Mouse (Mus musculus) small intestine, adult 2 months (tissue): ENCODE measurements at regions not wholly inside any gene's neighbourhood (a gene's known extent, or its start where the extent isn't known, plus 50 kb on each side); places are given as distances from the start of the nearest gene placed in this dataset.

Source experiments
- H3K27ac ChIP-seq: fragments of 200-500 bp; 2 replicates; pipeline ENCODE4 v1.5.1; 2012; ENCODE audit warnings: low read depth, low read length, control low read depth, inconsistent platforms; ENCODE audit not compliant: insufficient read depth
- H3K27me3 ChIP-seq: fragments of 200-500 bp; 2 replicates; pipeline ENCODE4 v1.6.1; 2012; ENCODE audit warnings: mild to moderate bottlenecking, moderate library complexity, low read length, inconsistent platforms; ENCODE audit not compliant: control insufficient read depth, insufficient read depth
- H3K36me3 ChIP-seq: fragments of 200-500 bp; 2 replicates; pipeline ENCODE4 v1.6.1; 2012; ENCODE audit warnings: mild to moderate bottlenecking, low read length, control low read depth, inconsistent platforms; ENCODE audit not compliant: control insufficient read depth, insufficient read depth
- H3K4me1 ChIP-seq: fragments of 200-500 bp; 2 replicates; pipeline ENCODE4 v1.6.1; 2012; ENCODE audit warnings: low read length, inconsistent platforms, mixed read lengths; ENCODE audit not compliant: control insufficient read depth, insufficient read depth, insufficient read length
- H3K4me3 ChIP-seq: fragments of 200-500 bp; 2 replicates; pipeline ENCODE4 v1.5.1; 2012; ENCODE audit warnings: low read depth, mild to moderate bottlenecking, control low read depth, inconsistent platforms, low read length, moderate library complexity
- CTCF ChIP-seq: fragments of 200-500 bp; IDR thresholded peaks from 2 replicates; pipeline ENCODE4 v1.5.1; 2012; ENCODE audit warnings: low read depth, mild to moderate bottlenecking, control low read depth, inconsistent platforms, low read length, moderate library complexity, mixed read lengths; ENCODE audit not compliant: insufficient replicate concordance, insufficient read length; ENCODE audit errors: extremely low read depth
- POLR2A ChIP-seq: fragments of 200-500 bp; IDR thresholded peaks from 2 replicates; pipeline ENCODE4 v1.6.1; 2012; ENCODE audit warnings: low read depth, mild to moderate bottlenecking, control low read depth, inconsistent platforms, low read length, moderate library complexity
- WGBS: fragments of 180-500 bp; shearing (Covaris S2); methylation state at CpG from one replicate; pipeline ENCODE4 v1.1.7; 2018; 5-methylcytosine and 5-hydroxymethylcytosine counted together

DNA sequence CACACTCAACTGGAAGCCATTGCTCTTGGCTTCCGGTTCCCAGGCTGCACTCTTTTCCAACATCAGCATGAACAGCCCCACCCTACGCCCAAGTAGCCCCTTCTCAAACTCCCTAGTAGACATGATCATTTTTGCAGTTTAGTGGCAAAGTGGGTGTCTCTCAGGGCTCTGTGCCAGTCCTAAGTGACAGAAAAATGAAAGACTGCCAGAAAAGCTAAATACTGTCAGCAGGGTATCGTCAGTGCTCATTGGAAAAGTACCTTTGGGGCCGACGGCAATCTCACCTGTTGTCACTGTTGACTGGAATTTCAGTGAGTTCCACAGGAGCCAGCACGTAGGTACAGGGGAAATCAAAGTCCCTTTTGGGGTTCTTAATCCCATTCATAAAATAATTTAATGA lies 211.0 kb downstream of the Gm10260 start:
- WGBS, result 93% methylated on average over 6 of the region's 6 CpGs
- Histone ChIP-seq H3K4me1 (peaks cover 24% of the 10 kb centered on the region; the same call in 1 of the 2 replicates), H3K27ac (0 out of 2 replicates have a peak overlapping the region, but pooled peaks have one; percentile 56), H3K36me3 (no peaks in the 10 kb centered on the region), H3K4me3 (no peak overlapping the region), H3K27me3 (no peaks in the 10 kb centered on the region)
- TF ChIP-seq CTCF (no peak), POLR2A (no peak)

GRCm38 (mm10) chr13:97548527-97548977 lies 211.9 kb downstream of the Gm10260 start:
- peak overlapping the region; percentile 56 for H3K27ac ChIP-seq
- no peak for TF ChIP-seq CTCF
- TF ChIP-seq POLR2A, result no peak
- no peak overlapping the region for H3K4me3 ChIP-seq
- WGBS, result 7% methylated on average over 9 of the region's 9 CpGs
- no peaks in the 10 kb centered on the region for H3K36me3 ChIP-seq
- H3K4me1 ChIP-seq, result peaks cover 24% of the 10 kb centered on the region; the same call in 1 of the 2 replicates
- no peaks in the 10 kb centered on the region for H3K27me3 ChIP-seq

GRCm38 (mm10) chr13:97546936-97547335 lies 213.5 kb downstream of the Gm10260 start:
- Histone ChIP-seq H3K27ac (peak overlapping the region; percentile 68), H3K4me3 (no peak overlapping the region), H3K27me3 (no peaks in the 10 kb centered on the region), H3K4me1 (peaks cover 24% of the 10 kb centered on the region; the same call in 1 of the 2 replicates), H3K36me3 (no peaks in the 10 kb centered on the region)
- WGBS, result 27% methylated on average over 5 of the region's 5 CpGs
- no peak for TF ChIP-seq CTCF
- no peak for TF ChIP-seq POLR2A

GRCm38 (mm10) chr13:97545971-97546454 lies 214.4 kb downstream of the Gm10260 start:
- Histone ChIP-seq H3K27ac (peak overlapping the region; percentile 43; the same call in 1 of the 2 replicates), H3K4me1 (peaks cover 24% of the 10 kb centered on the region; the same call in 1 of the 2 replicates), H3K36me3 (no peaks in the 10 kb centered on the region), H3K27me3 (no peaks in the 10 kb centered on the region), H3K4me3 (no peak overlapping the region)
- TF ChIP-seq CTCF (no peak), POLR2A (no peak)
- 30% methylated on average over 9 of the region's 9 CpGs for WGBS

GRCm38 (mm10) chr13:97539686-97540085 lies 220.7 kb downstream of the Gm10260 start:
- 67% methylated on average over 9 of the region's 9 CpGs for WGBS
- Histone ChIP-seq H3K36me3 (no peaks in the 10 kb centered on the region), H3K27me3 (no peaks in the 10 kb centered on the region), H3K4me1 (no peaks in the 10 kb centered on the region), H3K27ac (no peak overlapping the region), H3K4me3 (no peak overlapping the region)
- TF ChIP-seq CTCF (no peak), POLR2A (no peak)

GRCm38 (mm10) chr13:97538441-97538840 lies 222.0 kb downstream of the Gm10260 start:
- TF ChIP-seq CTCF (no peak), POLR2A (no peak)
- H3K27ac ChIP-seq, result no peak overlapping the region
- peaks cover 4% of the 10 kb centered on the region; the same call in 1 of the 2 replicates for H3K4me1 ChIP-seq
- WGBS, result 89% methylated on average over 7 of the region's 7 CpGs
- H3K27me3 ChIP-seq, result no peaks in the 10 kb centered on the region
- H3K36me3 ChIP-seq, result no peaks in the 10 kb centered on the region
- H3K4me3 ChIP-seq, result no peak overlapping the region

DNA sequence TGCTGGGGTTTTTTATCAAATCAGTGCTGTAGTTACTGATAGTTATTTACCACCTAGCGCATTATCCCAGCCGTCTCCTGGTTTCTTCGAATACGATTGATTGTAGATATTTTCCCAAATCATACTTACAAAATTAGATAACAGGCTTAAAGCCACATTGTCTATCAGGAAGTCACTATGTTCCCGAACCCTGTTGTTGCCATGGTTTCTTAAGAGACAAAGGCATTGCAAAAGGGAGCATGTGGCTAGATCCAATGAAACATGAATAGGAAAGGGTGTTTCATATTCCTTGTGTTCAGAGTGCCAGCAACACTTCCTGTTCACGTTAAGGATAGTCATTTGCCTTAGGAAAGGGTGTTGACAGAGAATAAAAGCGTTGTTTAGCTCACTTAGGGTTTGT lies 222.7 kb downstream of the Gm10260 start:
- 43% methylated on average over 7 of the region's 7 CpGs for WGBS
- no peak overlapping the region for H3K27ac ChIP-seq
- H3K4me1 ChIP-seq, result peaks cover 4% of the 10 kb centered on the region; the same call in 1 of the 2 replicates
- no peaks in the 10 kb centered on the region for H3K27me3 ChIP-seq
- no peak overlapping the region for H3K4me3 ChIP-seq
- no peaks in the 10 kb centered on the region for H3K36me3 ChIP-seq
- TF ChIP-seq POLR2A (no peak), CTCF (no peak)

- Histone ChIP-seq H3K36me3 (no peaks in the 10 kb centered on the region), H3K4me1 (peaks cover 4% of the 10 kb centered on the region; the same call in 1 of the 2 replicates), H3K27ac (no peak overlapping the region), H3K27me3 (no peaks in the 10 kb centered on the region), H3K4me3 (no peak overlapping the region)
- no peak for TF ChIP-seq POLR2A
- 88% methylated on average over 11 of the region's 11 CpGs for WGBS
Measured at GRCm38 (mm10) chr13:97537206-97537605, 223.2 kb downstream of the Gm10260 start.
